Mouse (Mus musculus): ENCODE measurements at regions not wholly inside any gene's neighbourhood (a gene's known extent, or its start where the extent isn't known, plus 50 kb on each side); places are given as distances from the start of the nearest gene placed in this dataset.

DNA sequence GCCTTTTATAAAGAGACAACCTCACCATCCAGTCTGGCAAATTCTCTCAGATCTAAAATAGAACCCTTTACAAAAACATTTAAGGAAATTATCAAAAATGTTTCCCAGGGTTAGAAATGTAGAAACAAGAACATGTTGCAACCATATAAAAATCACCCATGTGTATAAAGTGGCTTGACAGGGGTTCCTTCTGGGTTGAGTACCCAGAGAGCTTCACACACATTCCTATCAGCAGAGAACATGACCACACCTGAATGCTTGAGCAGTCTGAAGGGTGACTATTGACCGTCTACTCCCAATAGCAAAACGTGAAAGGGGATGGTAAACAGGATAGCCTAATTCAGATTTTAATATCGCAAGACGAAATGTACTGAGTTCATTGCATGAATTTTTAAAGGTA, 57.8 kb upstream of the Zfand5 start:
- no peak overlapping the region for H3K4me3 ChIP-seq
- WGBS = 86% methylated on average over 4 of the region's 4 CpGs
- H3K4me2 ChIP-seq = no peak overlapping the region

DNA sequence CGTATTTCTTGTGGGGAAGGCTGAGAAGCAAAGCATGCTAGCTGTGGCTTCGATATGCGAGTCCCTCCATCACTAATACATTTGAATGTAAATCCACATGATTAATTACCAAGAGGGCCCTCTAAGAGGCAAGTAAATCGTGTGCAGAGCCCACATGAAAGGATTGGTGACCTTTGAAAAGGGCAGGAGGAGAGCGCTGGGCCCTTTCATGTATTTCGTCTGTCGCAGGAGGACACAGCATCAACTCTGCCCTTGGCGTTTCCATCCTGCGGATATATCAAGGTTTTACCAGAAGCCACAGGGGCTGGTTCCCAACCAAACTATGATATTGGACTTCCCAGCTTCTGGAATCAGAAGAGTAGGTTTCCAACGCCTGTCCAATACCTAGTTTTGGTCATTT, 78.6 kb upstream of the Zfand5 start:
- no peaks in the 10 kb centered on the region for H3K27me3 ChIP-seq
- H3K36me3 ChIP-seq = no peaks in the 10 kb centered on the region
- H3K4me3 ChIP-seq = no peak overlapping the region
- no peaks in the 10 kb centered on the region for H3K4me1 ChIP-seq (replicated peaks)
- H3K4me2 ChIP-seq = no peak overlapping the region
- no peak for ATAC-seq (replicated peaks; ENCODE audit: insufficient number of reproducible peaks, insufficient read depth, low FRiP score, low read depth)
- H3K9me3 ChIP-seq (replicated peaks) = no peaks in the 10 kb centered on the region
- no peak overlapping the region for H3K27ac ChIP-seq
- 77% methylated on average over 10 of the region's 10 CpGs for WGBS
- H3K9ac ChIP-seq = no peak overlapping the region

More for the DNA sequence above, 57.8 kb upstream of the Zfand5 start:
- no peak overlapping the region for H3K27ac ChIP-seq
- H3K4me1 ChIP-seq (replicated peaks) = no peaks in the 10 kb centered on the region
- no peak for ATAC-seq (replicated peaks; ENCODE audit: insufficient number of reproducible peaks, insufficient read depth, low FRiP score, low read depth)
- no peak overlapping the region for H3K9ac ChIP-seq
- no peaks in the 10 kb centered on the region for H3K9me3 ChIP-seq (replicated peaks)
- H3K36me3 ChIP-seq = no peaks in the 10 kb centered on the region
- no peaks in the 10 kb centered on the region for H3K27me3 ChIP-seq

DNA sequence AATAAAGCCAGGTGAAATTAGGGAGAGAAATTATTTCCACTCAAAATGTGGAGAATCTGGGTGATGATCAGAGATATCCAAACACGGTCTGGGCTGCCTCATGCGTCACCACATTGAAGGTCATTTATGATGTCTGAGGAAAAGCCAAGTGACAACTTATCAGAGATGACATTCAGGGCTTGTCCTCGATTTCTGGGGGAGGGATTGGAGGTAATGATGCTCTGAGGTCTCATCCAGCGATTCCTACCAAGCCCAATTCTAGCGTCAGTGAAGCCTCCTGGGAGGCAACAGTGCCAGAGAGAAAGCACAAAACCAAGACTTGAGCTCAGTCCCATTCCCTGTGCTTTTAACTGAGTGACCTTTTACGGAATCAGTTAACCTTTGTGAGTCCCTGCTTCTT, 79.5 kb upstream of the Zfand5 start:
- no peaks in the 10 kb centered on the region for H3K27me3 ChIP-seq
- no peak overlapping the region for H3K9ac ChIP-seq
- no peak overlapping the region for H3K4me2 ChIP-seq
- ATAC-seq (replicated peaks; ENCODE audit: insufficient number of reproducible peaks, insufficient read depth, low FRiP score, low read depth) = no peak
- H3K27ac ChIP-seq = no peak overlapping the region
- no peaks in the 10 kb centered on the region for H3K36me3 ChIP-seq
- H3K4me1 ChIP-seq (replicated peaks) = no peaks in the 10 kb centered on the region
- H3K4me3 ChIP-seq = no peak overlapping the region
- 72% methylated on average over 6 of the region's 6 CpGs for WGBS
- H3K9me3 ChIP-seq (replicated peaks) = no peaks in the 10 kb centered on the region

DNA sequence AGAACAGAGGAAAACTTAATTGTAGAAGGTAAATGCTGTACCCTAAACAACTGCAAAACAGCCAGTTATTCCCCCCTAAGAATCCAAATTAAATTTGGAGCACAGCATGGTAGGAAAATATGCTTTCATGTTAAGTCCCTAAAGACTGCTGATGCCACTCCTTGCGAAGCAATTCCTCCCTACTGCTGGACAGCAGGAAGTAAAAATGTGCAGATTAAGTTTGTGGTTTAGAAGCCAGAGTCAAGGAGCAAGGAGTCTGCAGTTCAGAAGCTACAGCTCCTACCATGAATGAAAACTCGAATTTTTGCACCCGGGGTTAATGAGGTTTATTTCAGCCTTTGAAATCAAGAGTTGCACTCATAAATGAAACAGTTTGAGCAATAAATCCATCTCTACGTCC, 82.9 kb upstream of the Zfand5 start:
- no peaks in the 10 kb centered on the region for H3K9me3 ChIP-seq (replicated peaks)
- WGBS = 72% methylated on average over 4 of the region's 4 CpGs
- no peaks in the 10 kb centered on the region for H3K36me3 ChIP-seq
- ATAC-seq (replicated peaks; ENCODE audit: insufficient number of reproducible peaks, insufficient read depth, low FRiP score, low read depth) = no peak
- H3K9ac ChIP-seq = no peak overlapping the region
- H3K4me2 ChIP-seq = no peak overlapping the region
- H3K4me1 ChIP-seq (replicated peaks) = no peaks in the 10 kb centered on the region
- no peaks in the 10 kb centered on the region for H3K27me3 ChIP-seq
- no peak overlapping the region for H3K4me3 ChIP-seq
- H3K27ac ChIP-seq = no peak overlapping the region

DNA sequence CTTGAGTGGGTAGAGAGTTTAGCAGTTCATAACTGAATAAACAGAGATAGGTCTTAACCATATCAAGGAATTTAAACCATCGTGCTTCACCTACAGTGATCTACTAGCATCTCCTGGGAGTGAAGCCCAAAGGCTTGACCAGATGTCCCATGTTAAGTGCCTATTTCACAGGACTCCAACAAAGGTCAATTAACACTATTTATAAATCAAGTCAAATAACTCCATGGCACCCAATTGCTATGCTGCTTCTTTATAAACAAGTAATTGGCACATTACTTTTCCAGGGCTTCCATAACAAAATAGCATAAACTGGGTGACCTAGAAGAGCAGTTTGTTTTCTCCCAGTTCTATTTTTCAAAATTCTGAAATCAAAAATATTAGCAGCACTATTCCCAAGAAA, 85.4 kb upstream of the Zfand5 start:
- no peak for ATAC-seq (replicated peaks; ENCODE audit: insufficient number of reproducible peaks, insufficient read depth, low FRiP score, low read depth)
- no peaks in the 10 kb centered on the region for H3K4me1 ChIP-seq (replicated peaks)
- H3K27ac ChIP-seq = no peak overlapping the region
- no peak overlapping the region for H3K9ac ChIP-seq
- H3K4me2 ChIP-seq = no peak overlapping the region
- H3K27me3 ChIP-seq = no peaks in the 10 kb centered on the region
- H3K36me3 ChIP-seq = no peaks in the 10 kb centered on the region
- no peak overlapping the region for H3K4me3 ChIP-seq
- 83% methylated on average over 1 of the region's 1 CpGs for whole genome bisulfite sequencing
- no peaks in the 10 kb centered on the region for H3K9me3 ChIP-seq (replicated peaks)

DNA sequence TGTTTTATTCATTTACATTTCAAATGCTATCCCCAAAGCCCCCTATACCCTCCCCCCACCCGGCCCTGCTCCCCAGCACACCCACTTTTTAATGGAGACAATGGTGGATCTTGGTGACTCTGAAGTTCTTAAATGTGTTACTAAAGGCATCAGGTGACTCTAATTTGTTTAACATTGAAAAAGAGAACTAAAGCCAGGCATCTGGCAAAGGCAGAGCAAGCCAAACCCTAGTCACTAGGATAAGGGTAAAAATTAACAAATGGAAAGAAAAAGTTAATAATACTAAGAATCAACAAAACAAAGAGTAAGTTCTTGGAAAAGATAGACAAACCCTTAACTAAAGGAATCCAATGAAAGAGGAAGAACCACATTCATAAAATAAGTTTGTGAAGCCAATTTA, 86.1 kb upstream of the Zfand5 start:
- Histone ChIP-seq H3K27me3 (no peaks in the 10 kb centered on the region), H3K4me3 (no peak overlapping the region), H3K9ac (no peak overlapping the region), H3K36me3 (no peaks in the 10 kb centered on the region), H3K4me1 (replicated peaks) (no peaks in the 10 kb centered on the region), H3K9me3 (replicated peaks) (no peaks in the 10 kb centered on the region), H3K27ac (no peak overlapping the region), H3K4me2 (no peak overlapping the region)
- WGBS = 70% methylated on average over 1 of the region's 1 CpGs
- ATAC-seq (replicated peaks; ENCODE audit: insufficient number of reproducible peaks, insufficient read depth, low FRiP score, low read depth) = no peak

DNA sequence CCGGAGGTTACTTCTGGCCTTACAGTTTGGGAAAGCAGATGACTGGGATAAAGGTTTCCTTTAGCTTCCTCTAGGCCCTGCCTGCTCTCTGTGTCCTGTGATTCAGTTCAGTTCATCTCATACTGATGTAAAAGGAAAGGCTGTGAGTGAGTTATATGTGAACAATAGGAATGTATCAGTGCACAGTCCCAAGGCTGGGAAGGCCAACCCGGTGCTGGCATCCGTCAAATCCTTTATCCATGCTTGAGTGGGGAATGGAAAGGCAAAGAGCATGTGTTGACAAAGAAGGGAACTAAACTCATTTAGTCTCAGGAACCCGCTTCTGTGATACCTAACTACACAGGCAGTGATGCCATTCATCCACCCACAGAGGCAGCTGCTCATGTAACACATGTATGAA, 89.0 kb upstream of the Zfand5 start:
- Histone ChIP-seq H3K4me1 (replicated peaks) (no peaks in the 10 kb centered on the region), H3K4me2 (no peak overlapping the region), H3K36me3 (no peaks in the 10 kb centered on the region), H3K27ac (no peak overlapping the region), H3K9me3 (replicated peaks) (no peaks in the 10 kb centered on the region), H3K4me3 (no peak overlapping the region), H3K27me3 (no peaks in the 10 kb centered on the region), H3K9ac (no peak overlapping the region)
- 68% methylated on average over 4 of the region's 4 CpGs for WGBS
- no peak for ATAC-seq (replicated peaks; ENCODE audit: insufficient number of reproducible peaks, insufficient read depth, low FRiP score, low read depth)

DNA sequence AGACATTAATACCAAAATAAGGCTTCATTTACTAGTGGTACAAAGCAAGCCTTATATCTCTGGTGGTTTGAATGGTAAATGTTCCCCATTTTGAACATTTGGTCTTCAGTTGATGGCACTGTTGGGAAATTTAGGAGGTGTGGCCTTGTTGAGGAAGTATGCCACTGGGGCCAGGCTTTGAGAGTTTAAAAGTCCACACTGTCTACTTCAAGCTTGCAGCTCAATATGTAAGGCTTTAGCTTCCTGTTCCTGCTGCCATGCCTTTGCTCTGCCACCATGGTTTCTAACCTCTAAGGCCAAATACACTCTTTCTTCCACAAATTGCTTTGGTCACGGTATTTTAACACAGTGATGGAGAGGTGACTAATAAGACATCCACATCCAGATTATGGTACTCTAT, 92.2 kb upstream of the Zfand5 start:
- H3K4me2 ChIP-seq = no peak overlapping the region
- no peak overlapping the region for H3K27ac ChIP-seq
- WGBS = 86% methylated on average over 1 of the region's 1 CpGs
- 0 out of 2 replicates have a peak, but pooled peaks cover 9% of the 10 kb centered on the region for H3K4me1 ChIP-seq (replicated peaks)
- H3K9me3 ChIP-seq (replicated peaks) = no peaks in the 10 kb centered on the region
- H3K36me3 ChIP-seq = no peaks in the 10 kb centered on the region
- H3K27me3 ChIP-seq = no peaks in the 10 kb centered on the region
- no peak overlapping the region for H3K9ac ChIP-seq
- H3K4me3 ChIP-seq = no peak overlapping the region
- ATAC-seq (replicated peaks; ENCODE audit: insufficient number of reproducible peaks, insufficient read depth, low FRiP score, low read depth) = no peak

DNA sequence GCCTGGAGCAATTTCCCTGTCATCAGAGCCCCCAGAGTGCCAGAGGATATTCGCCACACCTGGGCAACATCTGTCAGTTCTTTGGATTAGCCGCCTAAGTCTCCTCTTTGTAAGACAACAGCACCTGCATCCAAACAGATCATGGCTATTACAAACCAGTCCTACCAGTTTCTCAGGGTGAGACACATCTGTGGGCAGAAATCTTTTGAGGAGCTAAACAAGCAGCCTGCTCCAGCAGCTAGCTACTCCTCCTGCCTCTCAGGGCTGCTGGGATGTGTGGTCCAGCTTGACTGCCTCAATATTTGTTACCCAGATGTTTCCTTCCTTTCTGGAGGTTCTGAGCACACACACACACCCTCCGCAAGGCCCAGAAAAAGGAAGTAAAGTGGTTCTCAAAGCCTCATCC, 96.6 kb upstream of the Zfand5 start:
- H3K4me2 ChIP-seq = no peak overlapping the region
- no peak overlapping the region for H3K9ac ChIP-seq
- 0 out of 2 replicates have a peak, but pooled peaks cover 9% of the 10 kb centered on the region for H3K4me1 ChIP-seq (replicated peaks)

DNA sequence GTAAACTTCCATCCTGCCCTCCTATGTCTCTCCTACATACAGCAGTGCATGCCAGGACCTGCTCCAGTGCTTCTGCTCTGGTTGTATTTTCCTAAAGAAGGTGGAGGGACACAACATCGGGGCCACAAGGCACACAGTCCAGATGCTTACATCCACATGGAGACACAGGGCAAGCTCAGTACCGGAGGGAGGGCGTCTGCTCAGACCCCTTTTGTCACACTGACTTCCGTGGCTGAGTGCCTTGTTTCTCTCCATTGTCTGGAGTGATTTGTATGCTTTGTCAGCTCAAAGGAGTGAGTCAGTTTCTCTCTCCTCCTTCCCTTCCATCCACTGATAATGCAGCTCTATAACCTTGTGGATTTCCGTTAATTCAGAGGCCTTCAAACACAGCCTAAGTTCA, 97.4 kb upstream of the Zfand5 start:
- Histone ChIP-seq H3K36me3 (no peaks in the 10 kb centered on the region), H3K27me3 (no peaks in the 10 kb centered on the region), H3K9ac (no peak overlapping the region), H3K9me3 (replicated peaks) (no peaks in the 10 kb centered on the region), H3K27ac (no peak overlapping the region), H3K4me2 (no peak overlapping the region), H3K4me3 (no peak overlapping the region), H3K4me1 (replicated peaks) (0 out of 2 replicates have a peak, but pooled peaks cover 9% of the 10 kb centered on the region)
- 61% methylated on average over 5 of the region's 5 CpGs for WGBS
- no peak for ATAC-seq (replicated peaks; ENCODE audit: insufficient number of reproducible peaks, insufficient read depth, low FRiP score, low read depth)

More for the DNA sequence above, 96.6 kb upstream of the Zfand5 start:
- no peak overlapping the region for H3K4me3 ChIP-seq
- WGBS = 65% methylated on average over 3 of the region's 3 CpGs
- H3K27ac ChIP-seq = no peak overlapping the region
- no peaks in the 10 kb centered on the region for H3K36me3 ChIP-seq
- H3K9me3 ChIP-seq (replicated peaks) = no peaks in the 10 kb centered on the region
- ATAC-seq (replicated peaks; ENCODE audit: insufficient number of reproducible peaks, insufficient read depth, low FRiP score, low read depth) = no peak
- H3K27me3 ChIP-seq = no peaks in the 10 kb centered on the region

DNA sequence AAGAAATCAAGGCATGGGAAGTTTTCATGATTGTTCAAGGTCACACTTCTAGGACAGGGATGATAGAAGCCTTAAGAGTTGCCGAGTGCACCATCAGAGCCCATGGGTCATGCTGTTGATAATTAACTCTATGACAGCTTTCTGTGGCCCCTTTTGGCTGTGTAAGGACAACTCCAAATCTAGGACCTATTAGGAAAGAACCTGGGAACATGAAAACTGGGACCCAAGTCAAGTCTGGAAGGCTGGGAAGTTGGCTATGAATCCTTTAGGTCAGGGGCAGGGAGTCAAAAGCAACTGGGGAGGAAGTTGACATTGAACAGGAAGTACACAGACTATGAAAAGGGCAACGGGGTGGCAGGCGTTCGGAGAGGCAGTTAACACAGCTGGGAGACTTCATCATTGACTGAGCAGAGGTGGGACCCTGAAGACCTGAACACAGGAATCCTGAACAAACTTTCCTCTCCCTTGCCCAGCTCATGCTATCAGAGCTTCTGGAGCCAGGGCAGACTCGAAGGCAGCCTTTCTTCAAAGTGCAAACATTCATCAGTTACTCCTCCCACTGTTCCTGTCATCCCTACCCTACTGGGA, 98.1 kb upstream of the Zfand5 start:
- no peak overlapping the region for H3K9ac ChIP-seq
- H3K9me3 ChIP-seq (replicated peaks) = no peaks in the 10 kb centered on the region
- ATAC-seq (replicated peaks; ENCODE audit: insufficient number of reproducible peaks, insufficient read depth, low FRiP score, low read depth) = no peak
- no peak overlapping the region for H3K4me2 ChIP-seq
- H3K27ac ChIP-seq = no peak overlapping the region
- H3K27me3 ChIP-seq = no peaks in the 10 kb centered on the region
- H3K36me3 ChIP-seq = no peaks in the 10 kb centered on the region
- H3K4me3 ChIP-seq = no peak overlapping the region
- H3K4me1 ChIP-seq (replicated peaks) = 0 out of 2 replicates have a peak, but pooled peaks cover 9% of the 10 kb centered on the region
- 47% methylated on average over 5 of the region's 5 CpGs for WGBS

DNA sequence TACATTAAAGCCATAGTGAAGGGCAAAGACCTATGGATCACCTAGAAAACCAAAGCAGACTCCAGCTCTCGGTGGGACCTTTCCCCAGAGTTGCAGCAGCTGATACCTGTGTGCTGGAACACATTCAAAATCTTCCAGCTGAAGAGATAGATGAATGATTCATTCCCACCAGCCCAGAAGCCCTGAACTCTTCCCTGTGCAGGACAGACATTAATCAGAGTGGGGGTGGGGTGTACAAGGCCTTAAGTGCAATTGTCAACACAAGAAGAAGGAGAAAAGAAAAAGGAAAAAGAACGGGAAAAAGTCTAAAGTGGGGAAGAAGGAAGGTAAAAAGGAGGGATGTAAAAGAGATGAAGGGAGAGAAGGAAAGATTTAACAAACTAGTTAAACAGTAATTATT, 100.9 kb upstream of the Zfand5 start:
- no peak for ATAC-seq (replicated peaks; ENCODE audit: insufficient number of reproducible peaks, insufficient read depth, low FRiP score, low read depth)
- H3K4me1 ChIP-seq (replicated peaks) = 0 out of 2 replicates have a peak, but pooled peaks cover 2% of the 10 kb centered on the region
- H3K9me3 ChIP-seq (replicated peaks) = no peaks in the 10 kb centered on the region
- H3K27ac ChIP-seq = no peak overlapping the region
- H3K36me3 ChIP-seq = no peaks in the 10 kb centered on the region
- H3K9ac ChIP-seq = no peak overlapping the region
- H3K4me3 ChIP-seq = no peak overlapping the region
- H3K4me2 ChIP-seq = no peak overlapping the region
- 26% methylated on average over 2 of the region's 2 CpGs for WGBS
- H3K27me3 ChIP-seq = no peaks in the 10 kb centered on the region

All from heart, embryonic 15.5 days (tissue).